Mouse (Mus musculus) frontal cortex, postnatal 10 days (tissue): ENCODE data around the gene Hoxd9.

ENCODE experiments used
- DNase-seq, 2 experiments: peaks; one replicate each; pipeline ENCODE4 v3.0.0; 2022; ENCODE audit warnings: low spot score in 2 of 2, mixed read lengths in 1 of 2

Gene Hoxd9

GRCm38 (mm10) chr2:74668370-74669229, 28.9 kb upstream of the Hoxd9 start:
- DNase-seq: no peak

- DNase-seq: no peak
These were observed 28.3 kb upstream of the Hoxd9 start for GRCm38 (mm10) chr2:74669230-74669578.

GRCm38 (mm10) chr2:74669650-74670235, 27.8 kb upstream of the Hoxd9 start:
- no peak for DNase-seq

GRCm38 (mm10) chr2:74670632-74671188, 26.8 kb upstream of the Hoxd9 start:
- no peak for DNase-seq

GRCm38 (mm10) chr2:74671847-74672246, 25.7 kb upstream of the Hoxd9 start:
- DNase-seq: no peak

GRCm38 (mm10) chr2:74672481-74673362, 24.8 kb upstream of the Hoxd9 start:
- DNase-seq: no peak

- no peak for DNase-seq
These were observed 23.6 kb upstream of the Hoxd9 start for GRCm38 (mm10) chr2:74673835-74674425.

- no peak for DNase-seq
These were observed 22.5 kb upstream of the Hoxd9 start, which contains the start of gene Hoxd12 for GRCm38 (mm10) chr2:74674881-74675665. Hoxd12 (plus strand) TSS chr2:74675013.

- DNase-seq: no peak
These were observed 21.8 kb upstream of the Hoxd9 start for GRCm38 (mm10) chr2:74675666-74676282.

GRCm38 (mm10) chr2:74676376-74677052, 21.0 kb upstream of the Hoxd9 start:
- DNase-seq: no peak

- no peak for DNase-seq
These were observed 20.4 kb upstream of the Hoxd9 start for GRCm38 (mm10) chr2:74677106-74677505.

- DNase-seq: no peak
These were observed 18.5 kb upstream of the Hoxd9 start, which contains the start of gene Hoxd11 for GRCm38 (mm10) chr2:74678891-74679595. Hoxd11 (plus strand) TSS chr2:74679557.

GRCm38 (mm10) chr2:74679596-74679971, 17.9 kb upstream of the Hoxd9 start:
- DNase-seq: no peak

GRCm38 (mm10) chr2:74679980-74680379, 17.5 kb upstream of the Hoxd9 start:
- DNase-seq: no peak

GRCm38 (mm10) chr2:74680561-74681398, 16.7 kb upstream of the Hoxd9 start:
- no peak for DNase-seq

- DNase-seq: no peak
These were observed 15.7 kb upstream of the Hoxd9 start for GRCm38 (mm10) chr2:74681594-74682531.

- DNase-seq: no peak
These were observed 14.7 kb upstream of the Hoxd9 start for GRCm38 (mm10) chr2:74682796-74683195.
